ENCODE assay signal across 26 mouse cellular contexts in the genomic region with DNA sequence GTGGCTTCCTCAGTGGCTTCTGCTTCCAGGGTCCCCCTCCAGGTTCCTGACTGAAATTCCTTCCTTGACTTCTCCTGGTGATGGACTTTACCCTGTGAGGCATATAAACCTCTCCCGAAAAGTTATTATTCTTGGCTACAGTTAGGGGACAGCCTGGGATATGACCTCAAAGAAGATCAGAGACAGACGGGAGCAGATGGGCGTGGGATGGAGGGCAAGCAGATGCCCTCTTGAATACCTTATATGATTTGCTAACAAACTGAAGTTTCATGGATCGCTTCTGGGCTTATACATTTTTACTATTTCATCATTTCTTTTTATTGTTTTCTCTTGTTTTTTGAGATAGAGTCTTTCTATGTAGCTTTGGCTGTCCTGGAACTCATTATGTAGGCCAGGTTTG. TPM values are rescaled to one million over a fixed set of nuclear protein-coding genes. Genes with fewer than 3 reads are reported as not detected.
"Had no signal": no experiment of that assay in that cellular context is flagged by ENCODE, and none has a peak within 500 bp of the region (broad histone marks: within the 10 kb centered on the region; RNA-seq: fewer than 3 reads in every experiment).

No protein-coding gene starts in this region.

- H3K4me1 ChIP-seq: embryonic facial prominence, embryonic 10.5 days; embryonic facial prominence, embryonic 12.5 days; embryonic facial prominence, embryonic 13.5 days; embryonic facial prominence, embryonic 15.5 days; forebrain, embryonic 10.5 days; forebrain, embryonic 12.5 days; forebrain, embryonic 13.5 days; forebrain, embryonic 15.5 days; heart, embryonic 10.5 days had no signal

- H3K9ac ChIP-seq: embryonic facial prominence, embryonic 12.5 days; embryonic facial prominence, embryonic 13.5 days; embryonic facial prominence, embryonic 15.5 days; forebrain, embryonic 12.5 days; forebrain, embryonic 13.5 days; forebrain, embryonic 15.5 days; forebrain, postnatal 0 days had no signal

- H3K4me3 ChIP-seq: embryonic facial prominence, embryonic 10.5 days; embryonic facial prominence, embryonic 12.5 days; embryonic facial prominence, embryonic 13.5 days; embryonic facial prominence, embryonic 15.5 days; erythroblast, embryonic 14.5 days; forebrain, embryonic 10.5 days; forebrain, embryonic 12.5 days; forebrain, embryonic 13.5 days; forebrain, embryonic 15.5 days; gastrocnemius, adult 2 months; heart, adult 2 months; heart, embryonic 10.5 days had no signal

- H3K36me3 ChIP-seq: forebrain, embryonic 15.5 days had no signal

- H3K27me3 ChIP-seq: embryonic facial prominence, embryonic 12.5 days; embryonic facial prominence, embryonic 13.5 days; embryonic facial prominence, embryonic 15.5 days; forebrain, embryonic 12.5 days; forebrain, embryonic 13.5 days; forebrain, embryonic 15.5 days had no signal

- ATAC-seq: forebrain, embryonic 13.5 days; forebrain, embryonic 14.5 days; forebrain, embryonic 15.5 days; forebrain, embryonic 16.5 days; forebrain, postnatal 0 days had no signal

- H3K4me2 ChIP-seq: embryonic facial prominence, embryonic 12.5 days; embryonic facial prominence, embryonic 13.5 days; embryonic facial prominence, embryonic 15.5 days; forebrain, embryonic 12.5 days; forebrain, embryonic 13.5 days; forebrain, embryonic 15.5 days had no signal

- H3K9me3 ChIP-seq: embryonic facial prominence, embryonic 10.5 days; embryonic facial prominence, embryonic 12.5 days; embryonic facial prominence, embryonic 13.5 days; embryonic facial prominence, embryonic 15.5 days; forebrain, embryonic 12.5 days; forebrain, embryonic 13.5 days; forebrain, embryonic 15.5 days; heart, embryonic 10.5 days had no signal

- H3K27ac ChIP-seq: embryonic facial prominence, embryonic 10.5 days; embryonic facial prominence, embryonic 12.5 days; embryonic facial prominence, embryonic 13.5 days; embryonic facial prominence, embryonic 15.5 days; forebrain, embryonic 10.5 days; forebrain, embryonic 12.5 days; forebrain, embryonic 13.5 days; forebrain, embryonic 15.5 days; gastrocnemius, adult 2 months; heart, adult 2 months; heart, embryonic 10.5 days had no signal

- DNase-seq: cerebellum, adult 9-11 months; cerebellum, postnatal 10 days; cerebellum, postnatal 14 days; cerebellum, postnatal 25 days; cerebellum, postnatal 36 days; embryo, embryonic 11 days; forebrain, postnatal 0 days; gastrocnemius, adult 2 months; gastrocnemius, postnatal 10 days; gastrocnemius, postnatal 14 days; gastrocnemius, postnatal 25 days; gastrocnemius, postnatal 36 days; heart, adult 18-20 months; heart, adult 2 months had no signal

RNA-seq across cellular contexts. Expression of a gene that starts 33.2 kb away (rescaled TPM):
- polyA plus RNA-seq: erythroblast, embryonic 14.5 days had no signal
